Mouse (Mus musculus) stomach, postnatal 0 days (tissue): Measurements from ENCODE around the gene Slc6a14. TPM values are rescaled to one million over a fixed set of nuclear protein-coding genes. Genes with fewer than 3 reads are reported as not detected.

Experiments
- ATAC-seq: fragments of 200-750 bp; cut with Nextera tagmentation; 2 replicates; pipeline ENCODE4 v1.8.0; 2017; ENCODE audit not compliant: low FRiP score, low TSS enrichment
- DNase-seq: peaks from one replicate; pipeline ENCODE4 v3.0.0-alpha.2; 2016; ENCODE audit warnings: low spot score
- H3K27ac ChIP-seq: fragments of 300-500 bp; sonication (generic); replicated peaks from 2 replicates; pipeline ENCODE4 v1.5.1; 2014; ENCODE audit warnings: mild to moderate bottlenecking, control low read depth
- H3K27me3 ChIP-seq: fragments of 300-500 bp; sonication (generic); 2 replicates; pipeline ENCODE4 v1.6.1; 2014; ENCODE audit warnings: low read length; ENCODE audit not compliant: control insufficient read depth, insufficient read depth
- H3K36me3 ChIP-seq: fragments of 300-500 bp; sonication (generic); 2 replicates; pipeline ENCODE4 v1.6.1; 2014; ENCODE audit warnings: low read length, mixed read lengths; ENCODE audit not compliant: control insufficient read depth, insufficient read depth
- H3K4me1 ChIP-seq: fragments of 300-500 bp; sonication (generic); replicated peaks from 2 replicates; pipeline ENCODE4 v1.6.1; 2014; ENCODE audit warnings: antibody characterized with exemption; ENCODE audit not compliant: control insufficient read depth, insufficient read depth
- H3K4me2 ChIP-seq: fragments of 300-500 bp; sonication (generic); replicated peaks from 2 replicates; pipeline ENCODE4 v1.6.1; 2014; ENCODE audit warnings: low read depth, mild to moderate bottlenecking, control low read depth, moderate library complexity
- H3K4me3 ChIP-seq: fragments of 300-500 bp; sonication (generic); 2 replicates; pipeline ENCODE4 v1.5.1; 2014; ENCODE audit warnings: low read depth, low read length, control low read depth
- H3K9ac ChIP-seq: fragments of 300-500 bp; sonication (generic); 2 replicates; pipeline ENCODE4 v1.6.1; 2014; ENCODE audit warnings: mild to moderate bottlenecking, low read length, control low read depth, mixed read lengths
- H3K9me3 ChIP-seq: fragments of 300-500 bp; sonication (generic); 2 replicates; pipeline ENCODE4 v1.6.1; 2016; ENCODE audit warnings: low read length; ENCODE audit not compliant: control insufficient read depth
- CTCF ChIP-seq: IDR thresholded peaks from 2 replicates; pipeline ENCODE4 v1.5.1; 2016; ENCODE audit warnings: antibody characterized with exemption, low read depth, mild to moderate bottlenecking, moderate library complexity
- EP300 ChIP-seq: optimal IDR thresholded peaks from 2 replicates; pipeline ENCODE3; 2016; ENCODE audit warnings: antibody characterized with exemption
- WGBS: fragments of 180-500 bp; shearing (Covaris S2); extraction: QIAGEN DNeasy Blood & Tissue Kit; methylation state at CpG from one replicate; pipeline ENCODE4 v1.1.7; 2014; 5-methylcytosine and 5-hydroxymethylcytosine counted together
- polyA plus RNA-seq: library from polyadenylated mRNA; unstranded; fragments of >200 nt; fragmentation: Nextera tagmentation; extraction: Ambion mirVana; gene quantifications from 2 replicates; pipeline ENCODE4 v1.2.1, GENCODE M21; 2015

Slc6a14 gene
- 1.8 and 4.5 TPM in 2 replicates for polyA plus RNA-seq

DNA sequence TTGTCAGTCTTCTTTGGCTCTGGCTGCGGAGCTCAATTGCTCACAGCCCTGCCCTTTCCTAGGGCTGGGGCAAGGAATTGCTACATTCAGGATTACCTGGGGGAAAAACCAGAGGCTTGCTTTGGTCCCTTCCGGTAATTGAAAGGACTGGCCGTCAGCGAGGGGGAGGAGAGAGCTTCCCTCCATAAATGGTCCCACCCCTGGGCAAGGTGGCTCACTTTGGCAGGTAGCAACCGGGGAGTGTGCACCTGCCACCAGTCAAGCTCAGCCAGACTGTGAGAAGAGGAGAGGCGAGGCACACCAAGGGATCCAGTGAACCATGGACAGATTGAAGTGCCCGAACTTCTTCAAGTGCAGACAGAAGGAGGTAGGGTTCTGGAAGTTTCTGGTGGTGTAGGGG, at the start of gene Slc6a14:
Gene Slc6a14, plus strand, starts transcription at position 68 of the 400 bp plus-strand sequence.
- no peak within 1 kb of the TSS for H3K9ac ChIP-seq
- no peak within 1 kb of the TSS for H3K27ac ChIP-seq
- TF ChIP-seq EP300, result no peak
- no peak for TF ChIP-seq CTCF
- H3K27me3 ChIP-seq, result no peaks in the 10 kb centered on the region
- H3K4me2 ChIP-seq, result no peak within 1 kb of the TSS
- no peaks in the 10 kb centered on the region for H3K36me3 ChIP-seq
- no peaks in the 10 kb centered on the region for H3K9me3 ChIP-seq
- DNase-seq, result peak; percentile 11
- WGBS, result 55% methylated on average over 7 of the region's 7 CpGs
- no peaks in the 10 kb centered on the region for H3K4me1 ChIP-seq
- no peak for ATAC-seq
- no peak within 1 kb of the TSS for H3K4me3 ChIP-seq

DNA sequence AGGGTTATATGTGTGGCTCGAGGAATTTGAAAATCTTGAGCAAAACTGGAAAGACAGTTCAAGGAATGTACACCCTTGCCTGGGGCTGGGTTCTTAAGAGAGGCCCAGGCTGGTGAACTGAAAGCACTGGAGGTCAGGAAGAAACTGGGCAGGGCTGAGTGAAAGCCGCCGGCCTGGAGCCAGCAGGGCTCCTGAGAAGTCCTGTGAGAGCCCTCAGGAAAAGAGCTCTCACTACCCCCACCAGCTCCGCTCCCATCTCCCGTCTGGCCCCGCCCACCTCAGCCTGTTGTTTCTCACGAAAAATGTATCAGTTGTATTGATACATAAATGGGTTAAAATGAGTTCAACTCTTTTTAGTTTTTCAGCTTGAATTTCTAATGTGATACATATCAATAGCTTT, 43.8 kb upstream of the Slc6a14 start:
- Histone ChIP-seq H3K27ac (no peak overlapping the region), H3K9me3 (no peaks in the 10 kb centered on the region), H3K4me1 (no peaks in the 10 kb centered on the region), H3K9ac (no peak overlapping the region), H3K27me3 (no peaks in the 10 kb centered on the region), H3K36me3 (no peaks in the 10 kb centered on the region), H3K4me2 (no peak overlapping the region), H3K4me3 (no peak overlapping the region)
- ATAC-seq (no peak), DNase-seq (no peak)
- no peak for TF ChIP-seq CTCF
- no peak for TF ChIP-seq EP300
- 15% methylated on average over 7 of the region's 7 CpGs for WGBS

DNA sequence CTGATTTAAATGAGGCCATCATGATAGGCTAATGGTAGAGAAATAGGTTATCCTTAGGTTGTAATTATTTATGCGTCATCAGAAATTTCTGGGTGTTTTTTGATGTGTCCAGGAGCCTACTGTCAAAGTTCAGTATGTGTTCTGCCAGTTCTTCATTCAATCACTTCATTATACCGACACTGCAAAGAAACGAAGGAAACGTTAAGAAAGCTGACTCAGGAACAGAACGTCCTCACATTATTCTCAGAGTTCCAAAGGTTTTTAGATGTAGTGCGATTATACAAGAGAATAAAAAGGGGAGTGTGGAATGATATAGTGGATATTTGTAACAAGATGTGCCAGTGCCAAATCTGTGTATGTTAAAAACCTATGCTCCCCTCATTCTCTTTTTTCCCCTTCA, 19.5 kb upstream of the Slc6a14 start:
- Histone ChIP-seq H3K4me2 (no peak overlapping the region), H3K9me3 (no peaks in the 10 kb centered on the region), H3K9ac (no peak overlapping the region), H3K4me3 (no peak overlapping the region), H3K4me1 (no peaks in the 10 kb centered on the region), H3K36me3 (no peaks in the 10 kb centered on the region), H3K27ac (no peak overlapping the region), H3K27me3 (no peaks in the 10 kb centered on the region)
- WGBS, result 66% methylated on average over 6 of the region's 6 CpGs
- TF ChIP-seq CTCF, result no peak
- TF ChIP-seq EP300, result no peak
- no peak for ATAC-seq
- no peak for DNase-seq

DNA sequence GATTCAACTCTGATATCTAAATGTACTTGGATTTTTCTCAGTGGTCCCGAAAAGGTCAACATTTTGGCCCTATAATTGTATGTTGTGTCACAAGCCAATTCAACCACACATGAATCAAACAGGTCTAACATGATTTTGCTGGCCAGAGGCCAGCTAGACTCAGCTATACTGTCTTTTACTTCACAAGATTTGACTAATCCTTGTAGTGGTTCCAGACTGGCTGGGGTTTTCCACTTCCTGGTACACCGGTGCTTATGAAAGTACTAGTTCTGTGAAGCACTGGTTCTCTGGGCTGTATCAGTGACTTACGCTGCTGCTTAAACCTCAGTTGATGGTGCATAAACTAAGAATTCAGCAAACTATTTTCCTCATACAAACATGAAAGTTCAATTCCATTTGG, 19.0 kb upstream of the Slc6a14 start:
- Histone ChIP-seq H3K9me3 (no peaks in the 10 kb centered on the region), H3K4me2 (no peak overlapping the region), H3K4me3 (no peak overlapping the region), H3K27me3 (no peaks in the 10 kb centered on the region), H3K27ac (no peak overlapping the region), H3K9ac (no peak overlapping the region), H3K4me1 (no peaks in the 10 kb centered on the region), H3K36me3 (no peaks in the 10 kb centered on the region)
- no peak for TF ChIP-seq CTCF
- no peak for TF ChIP-seq EP300
- ATAC-seq (peak; percentile 54; the same call in 1 of the 2 replicates), DNase-seq (peak; percentile 27)
- WGBS, result 69% methylated on average over 3 of the region's 3 CpGs

DNA sequence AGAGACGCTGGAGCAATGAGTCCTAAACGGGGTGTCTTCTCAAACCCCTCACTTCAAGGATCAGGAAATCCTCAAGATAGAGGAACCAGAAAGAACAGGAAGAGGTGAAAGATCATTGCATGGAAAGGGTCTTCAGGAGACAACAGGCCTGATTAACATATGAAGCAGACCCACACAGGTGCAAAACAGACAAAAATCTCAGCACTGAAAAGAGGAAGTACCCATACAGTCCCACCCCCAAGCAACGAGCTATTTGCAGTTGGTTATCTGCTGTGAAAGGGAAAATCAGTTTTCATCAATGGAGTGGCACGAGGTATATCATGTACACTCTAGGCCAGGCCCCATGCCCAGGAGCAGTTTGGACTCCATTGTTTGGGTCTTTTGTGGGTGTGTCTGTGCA, 13.1 kb upstream of the Slc6a14 start:
- Histone ChIP-seq H3K9me3 (no peaks in the 10 kb centered on the region), H3K9ac (no peak overlapping the region), H3K27me3 (no peaks in the 10 kb centered on the region), H3K4me2 (no peak overlapping the region), H3K27ac (no peak overlapping the region), H3K4me3 (no peak overlapping the region), H3K4me1 (no peaks in the 10 kb centered on the region), H3K36me3 (no peaks in the 10 kb centered on the region)
- WGBS, result 73% methylated on average over 4 of the region's 4 CpGs
- DNase-seq, result no peak
- TF ChIP-seq EP300 (no peak), CTCF (no peak)
- no peak for ATAC-seq

DNA sequence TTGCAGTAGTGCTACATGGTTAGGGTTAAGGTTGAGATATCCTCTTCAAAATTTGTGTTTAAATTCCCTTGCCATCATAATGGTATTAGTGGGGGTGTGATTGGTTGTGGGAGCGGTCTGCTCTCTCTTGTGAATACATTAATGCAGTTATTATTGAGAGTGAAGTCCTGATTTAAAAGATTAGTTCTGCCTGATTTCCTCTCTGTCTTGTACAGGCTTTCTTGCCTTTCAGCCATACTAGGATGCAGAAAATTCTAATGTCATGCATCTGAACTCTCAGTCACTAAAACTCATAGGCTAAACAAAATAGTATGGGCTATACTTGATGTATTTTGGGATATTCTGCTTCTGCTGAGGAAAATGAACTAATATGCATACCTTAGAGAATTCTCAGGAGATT, 10.2 kb upstream of the Slc6a14 start:
- TF ChIP-seq EP300, result no peak
- no peak for TF ChIP-seq CTCF
- Histone ChIP-seq H3K4me1 (no peaks in the 10 kb centered on the region), H3K36me3 (no peaks in the 10 kb centered on the region), H3K9ac (no peak overlapping the region), H3K27ac (no peak overlapping the region), H3K27me3 (no peaks in the 10 kb centered on the region), H3K4me2 (no peak overlapping the region), H3K9me3 (no peaks in the 10 kb centered on the region), H3K4me3 (no peak overlapping the region)
- WGBS, result 84% methylated on average over 1 of the region's 1 CpGs
- ATAC-seq (no peak), DNase-seq (no peak)
